Mouse (Mus musculus) kidney, embryonic 15.5 days (tissue): ENCODE results near the gene Kat2b. TPM values are rescaled to one million over a fixed set of nuclear protein-coding genes. Genes with fewer than 3 reads are reported as not detected.
"Not testable (repeated sequence)": the region's sequence is repeated elsewhere in the genome, so short reads cannot be mapped to it uniquely, and the experiment has no call there.

ENCODE experiments used
- ATAC-seq: fragments of 200-750 bp; cut with Nextera tagmentation; replicated peaks from 2 replicates; pipeline ENCODE4 v1.8.0; 2017; ENCODE audit warnings: moderate TSS enrichment; ENCODE audit not compliant: low FRiP score
- H3K27ac ChIP-seq: fragments of 300-500 bp; sonication (generic); 2 replicates; pipeline ENCODE4 v1.5.1; 2015; ENCODE audit warnings: mild to moderate bottlenecking, inconsistent platforms
- H3K27me3 ChIP-seq: fragments of 300-500 bp; sonication (generic); 2 replicates; pipeline ENCODE4 v1.6.1; 2015; ENCODE audit warnings: inconsistent platforms
- H3K36me3 ChIP-seq: fragments of 300-500 bp; sonication (generic); 2 replicates; pipeline ENCODE4 v1.6.1; 2015; ENCODE audit warnings: inconsistent platforms
- H3K4me1 ChIP-seq: fragments of 300-500 bp; sonication (generic); 2 replicates; pipeline ENCODE4 v1.6.1; 2015; ENCODE audit warnings: inconsistent platforms
- H3K4me2 ChIP-seq: fragments of 300-500 bp; sonication (generic); 2 replicates; pipeline ENCODE4 v1.6.1; 2015; ENCODE audit warnings: moderate library complexity, mild to moderate bottlenecking, inconsistent platforms
- H3K4me3 ChIP-seq: fragments of 300-500 bp; sonication (generic); replicated peaks from 2 replicates; pipeline ENCODE4 v1.5.1; 2015; ENCODE audit warnings: mild to moderate bottlenecking, inconsistent platforms
- H3K9ac ChIP-seq: fragments of 300-500 bp; sonication (generic); 2 replicates; pipeline ENCODE4 v1.6.1; 2015; ENCODE audit warnings: mild to moderate bottlenecking, inconsistent platforms
- H3K9me3 ChIP-seq: fragments of 300-500 bp; sonication (generic); replicated peaks from 2 replicates; pipeline ENCODE4 v1.6.1; 2016; ENCODE audit warnings: inconsistent platforms
- WGBS: fragments of 180-500 bp; shearing (Covaris S2); methylation state at CpG from one replicate; pipeline ENCODE4 v1.1.7; 2015; ENCODE audit warnings: mixed read lengths; 5-methylcytosine and 5-hydroxymethylcytosine counted together
- polyA plus RNA-seq: library from polyadenylated mRNA; unstranded; fragments of >200 nt; fragmentation: Nextera tagmentation; extraction: Ambion mirVana; gene quantifications from 2 replicates; pipeline ENCODE4 v1.2.1, GENCODE M21; 2015

Kat2b gene
- polyA plus RNA-seq, 1 experiment from 2014 or later: 3.8 TPM

DNA sequence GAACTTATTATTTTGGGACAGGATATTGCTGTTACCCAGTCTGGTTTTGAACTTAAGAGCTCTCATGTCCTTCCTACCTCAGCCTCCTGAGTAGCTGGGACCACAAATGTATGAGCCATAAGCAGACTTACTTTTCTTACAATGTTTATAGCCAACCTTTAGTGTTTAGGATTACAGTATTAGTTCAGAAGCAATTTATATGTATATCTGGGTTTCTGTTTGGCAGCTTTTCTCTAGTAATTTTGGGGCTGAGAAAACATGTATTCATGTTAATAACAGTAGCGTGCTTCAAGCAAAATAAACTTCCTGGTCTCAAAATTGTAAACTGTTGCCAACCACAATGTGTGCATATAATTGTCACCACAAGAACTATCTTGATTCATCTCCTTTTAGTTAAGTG is 121.7 kb downstream of the Kat2b start:
- Histone ChIP-seq H3K27me3 (no peaks in the 10 kb centered on the region), H3K9me3 (no peaks in the 10 kb centered on the region), H3K36me3 (peaks cover 27% of the 10 kb centered on the region), H3K4me2 (peak overlapping the region; percentile 73), H3K4me3 (peak overlapping the region; percentile 56), H3K27ac (0 out of 2 replicates have a peak overlapping the region, but pooled peaks have one; percentile 71), H3K4me1 (peaks cover 12% of the 10 kb centered on the region), H3K9ac (peak overlapping the region; percentile 56)
- ATAC-seq: no peak
- 19% methylated on average over 1 of the region's 1 CpGs for WGBS

- H3K27ac ChIP-seq: peak within 1 kb of the TSS; percentile 98
- no peaks in the 10 kb centered on the region for H3K9me3 ChIP-seq
- H3K27me3 ChIP-seq: no peaks in the 10 kb centered on the region
- peaks cover 21% of the 10 kb centered on the region for H3K36me3 ChIP-seq
- H3K4me3 ChIP-seq: peak within 1 kb of the TSS; percentile 56
- WGBS: under 1% methylated on average over 78 of the region's 78 CpGs
- H3K9ac ChIP-seq: peak within 1 kb of the TSS; percentile 68
- peak within 1 kb of the TSS; percentile 73 for H3K4me2 ChIP-seq
- peak; percentile 99 for ATAC-seq
- peaks cover 12% of the 10 kb centered on the region for H3K4me1 ChIP-seq
Measured at GRCm38 (mm10) chr17:53688877-53689802, 122.5 kb downstream of the Kat2b start, which contains the start of gene Sgo1. Gene Sgo1, minus strand, starts transcription at chr17:53689333.

- WGBS: 15% methylated on average over 7 of the region's 7 CpGs
- Histone ChIP-seq H3K9ac (peak overlapping the region; percentile 68), H3K27me3 (no peaks in the 10 kb centered on the region), H3K9me3 (no peaks in the 10 kb centered on the region), H3K4me2 (peak overlapping the region; percentile 73), H3K27ac (peak overlapping the region; percentile 98), H3K36me3 (peaks cover 13% of the 10 kb centered on the region), H3K4me3 (peak overlapping the region; percentile 56), H3K4me1 (peaks cover 12% of the 10 kb centered on the region)
- no peak for ATAC-seq
Measured at GRCm38 (mm10) chr17:53689946-53690345, 123.3 kb downstream of the Kat2b start.

GRCm38 (mm10) chr17:53694039-53694438 is 127.4 kb downstream of the Kat2b start:
- peaks cover 5% of the 10 kb centered on the region for H3K4me1 ChIP-seq
- no peak overlapping the region for H3K27ac ChIP-seq
- H3K9ac ChIP-seq: no peak overlapping the region
- no peak for ATAC-seq
- H3K4me2 ChIP-seq: no peak overlapping the region
- no peaks in the 10 kb centered on the region for H3K36me3 ChIP-seq
- H3K4me3 ChIP-seq: no peak overlapping the region
- peaks cover 3% of the 10 kb centered on the region; the same call in 1 of the 2 replicates for H3K9me3 ChIP-seq
- WGBS: 87% methylated on average over 2 of the region's 2 CpGs
- no peaks in the 10 kb centered on the region for H3K27me3 ChIP-seq

- not testable (repeated sequence) for H3K4me2 ChIP-seq, H3K4me3 ChIP-seq, H3K4me1 ChIP-seq, H3K36me3 ChIP-seq, H3K9me3 ChIP-seq, H3K9ac ChIP-seq, ATAC-seq, H3K27ac ChIP-seq, H3K27me3 ChIP-seq
- 91% methylated on average over 8 of the region's 8 CpGs for WGBS
Measured at GRCm38 (mm10) chr17:53697521-53697920, 130.9 kb downstream of the Kat2b start.

DNA sequence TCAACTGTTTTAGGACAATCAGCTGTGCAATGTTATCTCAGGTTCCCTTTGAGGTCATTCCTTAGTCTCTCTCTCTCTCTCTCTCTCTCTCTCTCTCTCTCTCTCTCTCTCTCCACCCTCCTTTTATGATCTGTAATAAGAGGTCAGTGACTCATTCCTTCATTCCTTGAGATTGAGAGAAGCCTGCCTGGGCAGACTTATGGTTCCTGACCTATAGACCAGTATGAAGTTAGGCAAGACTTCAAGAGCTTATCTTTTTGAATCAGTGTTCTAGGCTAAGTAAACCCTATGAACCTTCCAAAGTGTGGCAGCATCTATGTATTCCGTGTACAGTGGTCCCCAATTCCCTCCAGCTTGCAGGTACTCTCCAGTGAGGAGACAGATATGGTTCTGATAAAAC is 147.8 kb downstream of the Kat2b start:
- Histone ChIP-seq H3K9ac (no peak overlapping the region), H3K9me3 (no peaks in the 10 kb centered on the region), H3K4me1 (no peaks in the 10 kb centered on the region), H3K36me3 (no peaks in the 10 kb centered on the region), H3K27me3 (no peaks in the 10 kb centered on the region), H3K4me3 (no peak overlapping the region), H3K27ac (no peak overlapping the region), H3K4me2 (no peak overlapping the region)
- WGBS: 54% methylated on average over 1 of the region's 1 CpGs
- ATAC-seq: no peak

GRCm38 (mm10) chr17:53715161-53715560 is 148.5 kb downstream of the Kat2b start:
- H3K4me1 ChIP-seq, ATAC-seq, H3K9ac ChIP-seq, H3K36me3 ChIP-seq, H3K27ac ChIP-seq, H3K9me3 ChIP-seq, H3K27me3 ChIP-seq, H3K4me2 ChIP-seq, H3K4me3 ChIP-seq: not testable (repeated sequence)
- WGBS: 70% methylated on average over 1 of the region's 1 CpGs

- no peak overlapping the region for H3K9ac ChIP-seq
- H3K9me3 ChIP-seq: no peaks in the 10 kb centered on the region
- no peaks in the 10 kb centered on the region for H3K4me1 ChIP-seq
- ATAC-seq: no peak
- no peak overlapping the region for H3K4me3 ChIP-seq
- no peaks in the 10 kb centered on the region for H3K27me3 ChIP-seq
- no peak overlapping the region for H3K4me2 ChIP-seq
- H3K27ac ChIP-seq: no peak overlapping the region
- WGBS: 89% methylated on average over 1 of the region's 1 CpGs
- no peaks in the 10 kb centered on the region for H3K36me3 ChIP-seq
Measured at GRCm38 (mm10) chr17:53718474-53718873, 151.8 kb downstream of the Kat2b start.

GRCm38 (mm10) chr17:53718916-53719315 is 152.3 kb downstream of the Kat2b start:
- H3K4me2 ChIP-seq, H3K36me3 ChIP-seq, H3K4me3 ChIP-seq, H3K27ac ChIP-seq, H3K4me1 ChIP-seq, H3K9me3 ChIP-seq, H3K9ac ChIP-seq, H3K27me3 ChIP-seq, ATAC-seq: not testable (repeated sequence)
- WGBS: 83% methylated on average over 3 of the region's 3 CpGs

Other genes starting within 250 kb of the Kat2b start
- gene Efhb, start 103.5 kb upstream of the Kat2b start, polyA plus RNA-seq: 0.15 and 0.18 TPM in 2 replicates
- 76.5 and 78.9 TPM in 2 replicates for gene Rab5a, start 87.6 kb upstream of the Kat2b start, polyA plus RNA-seq
- gene Pp2d1, start 27.4 kb upstream of the Kat2b start, polyA plus RNA-seq: 0.17 and 0.21 TPM in 2 replicates
- 35.1 and 37.7 TPM in 2 replicates for gene Sgo1, start 122.5 kb downstream of the Kat2b start, polyA plus RNA-seq